Mouse (Mus musculus) bone marrow macrophage, adult 2 months (primary cell): ENCODE data around the gene Plod2.

Experiments
- CTCF ChIP-seq: IDR thresholded peaks from 2 replicates; pipeline ENCODE4 v1.5.1; 2012; ENCODE audit warnings: low read depth, mild to moderate bottlenecking, low read length, moderate library complexity
- POLR2A ChIP-seq: IDR thresholded peaks from 2 replicates; pipeline ENCODE4 v1.6.1; 2012; ENCODE audit warnings: mild to moderate bottlenecking, low read depth, low read length, borderline replicate concordance

GRCm38 (mm10) chr9:92552691-92553090 is 10.7 kb downstream of the Plod2 start:
- no peak for TF ChIP-seq CTCF
- TF ChIP-seq POLR2A = no peak
